In the genomic region with DNA sequence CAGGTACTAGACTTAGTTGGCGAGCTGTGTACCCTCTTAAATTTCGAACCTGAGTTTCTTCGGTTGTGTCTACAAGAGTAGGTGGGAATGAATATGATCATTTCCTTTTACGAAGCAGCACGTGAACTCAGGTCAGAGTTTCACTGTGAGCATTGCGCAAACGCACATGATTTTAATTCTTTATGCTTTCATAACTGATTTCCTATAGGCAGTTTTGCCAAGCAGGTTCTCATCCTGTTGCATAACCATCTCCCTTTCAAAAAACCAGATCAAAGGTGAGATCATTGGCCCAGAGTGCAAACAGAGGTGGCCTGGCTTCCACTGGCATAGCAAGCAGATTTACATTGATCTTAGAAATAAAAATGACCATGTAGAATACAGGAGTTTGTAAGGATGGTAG, we compare ENCODE assay signal across 24 mouse cellular contexts.
DNase-seq lines count a peak whose midpoint lies in the region; ATAC-seq and TF ChIP-seq lines count a peak whose summit lies in the region.
"Had no signal": no experiment of that assay in that cellular context is flagged by ENCODE, and none has a peak within 500 bp of the region (broad histone marks: within the 10 kb centered on the region; RNA-seq: fewer than 3 reads in every experiment).

No protein-coding gene starts in this region.

- 0 out of 2 replicates have a peak, but pooled peaks have one; percentile 13 for TF ChIP-seq EP300 in liver, embryonic 14.5 days (IDR thresholded peaks at IDR 0.05; ENCODE audit: low read depth)

- H3K4me1 ChIP-seq in liver, embryonic 14.5 days (replicated peaks; ENCODE audit: control insufficient read depth in 2 of 2, insufficient read depth in 2 of 2, low read length in 1 of 2), result no peaks in the 10 kb centered on the region; a peak in 2 of 4 replicates
- H3K4me1 ChIP-seq in liver, embryonic 16.5 days (ENCODE audit: control insufficient read depth, low read depth, low read length), result peaks cover 2% of the 10 kb centered on the region
- H3K4me1 ChIP-seq: embryonic facial prominence, embryonic 10.5 days; forebrain, embryonic 10.5 days; hindbrain, embryonic 15.5 days; limb, embryonic 15.5 days; midbrain, embryonic 13.5 days had no signal

- no peak for TF ChIP-seq CTCF in liver, embryonic 14.5 days (IDR thresholded peaks at IDR 0.05; ENCODE audit: low read depth)

- no peak overlapping the region for H3K4me2 ChIP-seq in liver, embryonic 14.5 days (ENCODE audit: low read depth)
- no peak overlapping the region for H3K4me2 ChIP-seq in liver, embryonic 16.5 days (ENCODE audit: low read depth, low read length)
- H3K4me2 ChIP-seq: hindbrain, embryonic 15.5 days; limb, embryonic 15.5 days; midbrain, embryonic 13.5 days had no signal

- peaks cover 3% of the 10 kb centered on the region; the same call in 1 of the 2 replicates for H3K36me3 ChIP-seq in liver, embryonic 14.5 days (replicated peaks; ENCODE audit: control insufficient read depth, insufficient read depth, low read depth)
- no peaks in the 10 kb centered on the region for H3K36me3 ChIP-seq in liver, embryonic 16.5 days (ENCODE audit: control insufficient read depth, insufficient read depth)

- no peak for ATAC-seq in liver, embryonic 14.5 days (ENCODE audit: insufficient read depth)
- peak; percentile 54; the same call in 1 of the 2 replicates for ATAC-seq in liver, embryonic 16.5 days (ENCODE audit: low read depth)
- ATAC-seq: forebrain, postnatal 0 days; midbrain, embryonic 13.5 days; Patski had no signal

- no peak overlapping the region for H3K4me3 ChIP-seq in liver, embryonic 14.5 days (ENCODE audit: insufficient read depth in 1 of 2, low read depth in 2 of 2, low read length in 2 of 2)
- H3K4me3 ChIP-seq in liver, embryonic 16.5 days (ENCODE audit: low read depth, low read length), result no peak overlapping the region
- H3K4me3 ChIP-seq: embryonic facial prominence, embryonic 10.5 days; forebrain, embryonic 10.5 days; hindbrain, embryonic 15.5 days; layer of hippocampus, adult 2 months; left cerebral cortex, adult 2 months; limb, embryonic 15.5 days; megakaryocyte, embryonic 14.5 days; midbrain, embryonic 13.5 days had no signal

- WGBS in liver, embryonic 14.5 days (ENCODE audit: insufficient replicate concordance), result 81% methylated on average over 7 of the region's 7 CpGs
- WGBS in liver, embryonic 16.5 days (ENCODE audit: insufficient replicate concordance), result 75% methylated on average over 7 of the region's 7 CpGs

- H3K9me3 ChIP-seq in liver, embryonic 14.5 days (ENCODE audit: control insufficient read depth, low read length), result no peaks in the 10 kb centered on the region
- H3K9me3 ChIP-seq in liver, embryonic 16.5 days (replicated peaks; ENCODE audit: control insufficient read depth, low read length), result no peaks in the 10 kb centered on the region
- H3K9me3 ChIP-seq: embryonic facial prominence, embryonic 10.5 days; forebrain, embryonic 10.5 days; hindbrain, embryonic 15.5 days; limb, embryonic 15.5 days; megakaryocyte, embryonic 14.5 days; midbrain, embryonic 13.5 days had no signal

- H3K9ac ChIP-seq in liver, embryonic 14.5 days (replicated peaks), result no peak overlapping the region
- H3K9ac ChIP-seq in liver, embryonic 16.5 days (ENCODE audit: low read depth, low read length), result no peak overlapping the region
- H3K9ac ChIP-seq: forebrain, postnatal 0 days; hindbrain, embryonic 15.5 days; limb, embryonic 15.5 days; midbrain, embryonic 13.5 days had no signal

- H3K27me3 ChIP-seq in liver, embryonic 14.5 days (ENCODE audit: control insufficient read depth, insufficient read depth, low read length), result no peaks in the 10 kb centered on the region
- no peaks in the 10 kb centered on the region for H3K27me3 ChIP-seq in liver, embryonic 16.5 days (ENCODE audit: control insufficient read depth, insufficient read depth, low read depth, low read length)
- H3K27me3 ChIP-seq: hindbrain, embryonic 15.5 days; limb, embryonic 15.5 days; megakaryocyte, embryonic 14.5 days; midbrain, embryonic 13.5 days; Patski had no signal

- no peak overlapping the region for H3K27ac ChIP-seq in liver, embryonic 14.5 days
- no peak overlapping the region for H3K27ac ChIP-seq in liver, embryonic 16.5 days (ENCODE audit: low read length)
- H3K27ac ChIP-seq: embryonic facial prominence, embryonic 10.5 days; forebrain, embryonic 10.5 days; hindbrain, embryonic 15.5 days; layer of hippocampus, adult 2 months; left cerebral cortex, adult 2 months; limb, embryonic 15.5 days; midbrain, embryonic 13.5 days had no signal

- DNase-seq in liver, embryonic 14.5 days (ENCODE audit: low read depth in 3 of 3, low spot score in 3 of 3), result no peak
- no peak for DNase-seq in liver
- DNase-seq in 416B (ENCODE audit: low read depth), result peak; percentile 62
- peak; percentile 80 for DNase-seq in gonadal fat pad, adult 2 months (ENCODE audit: low read depth)
- no peak for DNase-seq in left cerebral cortex, adult 9 months (ENCODE audit: low spot score in 2 of 2)
- no peak for DNase-seq in thymus, postnatal 14 days
- DNase-seq in right cerebral cortex, postnatal 4 days, result no peak
- DNase-seq: adrenal gland, postnatal 36 days; cerebellum, adult 11 months; cerebellum, adult 9-11 months; forebrain, postnatal 0 days; gastrocnemius, postnatal 14 days; kidney, postnatal 25 days; left cerebral cortex, postnatal 4 days had no signal

Comparison
In these comparisons a context has a peak if more than half of its experiments do, and no peak if none do; other contexts are left out.
1. DNase-seq: peak in 416B (single experiment) and gonadal fat pad, adult 2 months (single experiment); none in liver, embryonic 14.5 days (0 of 3), liver (single experiment), left cerebral cortex, adult 9 months (0 of 2), thymus, postnatal 14 days (single experiment) and right cerebral cortex, postnatal 4 days (single experiment).